Mouse (Mus musculus): ENCODE data around the gene Hoxa11. TPM values are rescaled to one million over a fixed set of nuclear protein-coding genes. Genes with fewer than 3 reads are reported as not detected.

Hoxa11 gene
- polyA plus RNA-seq, 1 experiment from 2014 or later = not detected

DNA sequence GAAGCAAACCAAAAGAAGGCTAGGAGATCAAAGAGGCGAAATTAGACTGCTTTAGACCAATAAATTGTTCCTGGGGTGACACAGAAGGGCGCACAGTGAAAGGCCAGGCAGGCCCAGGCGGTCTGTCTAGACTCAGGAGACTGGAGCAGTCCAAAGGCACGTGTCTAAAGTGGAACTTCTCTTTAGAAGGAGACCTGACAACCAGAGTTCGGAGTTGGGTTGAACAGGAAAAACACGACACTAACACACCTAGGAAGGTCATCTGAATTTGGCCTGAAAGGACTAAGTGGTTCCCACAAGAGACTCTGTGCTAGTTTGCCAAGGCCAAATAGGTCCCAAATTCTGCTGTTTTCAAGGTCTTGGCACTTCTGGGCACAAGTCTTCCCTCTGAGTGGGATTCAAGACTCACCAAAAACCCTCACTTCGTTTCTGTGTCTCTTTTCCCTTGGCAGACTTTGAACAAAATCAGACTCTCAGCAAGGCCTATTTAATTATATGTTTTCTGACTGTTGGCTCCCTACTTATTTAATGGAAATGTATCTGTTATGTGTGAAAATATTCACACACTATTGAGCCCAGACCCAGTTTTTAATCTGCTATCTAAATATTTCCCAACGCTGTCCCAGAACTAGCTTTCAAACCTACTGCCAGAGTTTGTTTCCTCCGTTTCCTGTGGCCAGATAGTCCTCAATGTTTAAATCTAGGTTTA, 26.2 kb downstream of the Hoxa11 start:
- no peaks in the 10 kb centered on the region for H3K9me3 ChIP-seq (ENCODE audit: control insufficient read depth, low read length)
- H3K9ac ChIP-seq (ENCODE audit: low read length) = no peak overlapping the region
- WGBS = 28% methylated on average over 9 of the region's 9 CpGs
- no peak overlapping the region for H3K4me2 ChIP-seq (ENCODE audit: low read length)
- H3K4me3 ChIP-seq (ENCODE audit: control insufficient read depth in 1 of 2, insufficient read depth in 1 of 2, low read depth in 1 of 2, low read length in 2 of 2) = no peak overlapping the region
- peaks cover 2 to 14% of the 10 kb centered on the region in 2 experiments; a peak in 1 of 4 replicates for H3K4me1 ChIP-seq (ENCODE audit: control insufficient read depth in 2 of 2, insufficient read depth in 2 of 2, low read length in 2 of 2)
- peaks cover 100% of the 10 kb centered on the region for H3K27me3 ChIP-seq (ENCODE audit: control insufficient read depth, insufficient read depth, low read length)
- no peak for ATAC-seq (ENCODE audit: insufficient number of reproducible peaks, insufficient read depth, low FRiP score, low read depth)
- H3K36me3 ChIP-seq (ENCODE audit: control insufficient read depth, insufficient read depth, low read length) = no peaks in the 10 kb centered on the region
- no peak overlapping the region for H3K27ac ChIP-seq (replicated peaks in 1 of 2; ENCODE audit: control insufficient read depth in 1 of 2, insufficient read depth in 1 of 2, low read depth in 2 of 2, low read length in 2 of 2)

- Histone ChIP-seq H3K4me3 (ENCODE audit: control insufficient read depth in 1 of 2, insufficient read depth in 1 of 2, low read depth in 1 of 2, low read length in 2 of 2) (no peak overlapping the region), H3K27ac (replicated peaks in 1 of 2; ENCODE audit: control insufficient read depth in 1 of 2, insufficient read depth in 1 of 2, low read depth in 2 of 2, low read length in 2 of 2) (no peak overlapping the region), H3K27me3 (ENCODE audit: control insufficient read depth, insufficient read depth, low read length) (peaks cover 100% of the 10 kb centered on the region), H3K4me2 (ENCODE audit: low read length) (no peak overlapping the region), H3K4me1 (ENCODE audit: control insufficient read depth in 2 of 2, insufficient read depth in 2 of 2, low read length in 2 of 2) (peaks cover 2 to 14% of the 10 kb centered on the region in 2 experiments; a peak in 1 of 4 replicates), H3K9me3 (ENCODE audit: control insufficient read depth, low read length) (no peaks in the 10 kb centered on the region), H3K36me3 (ENCODE audit: control insufficient read depth, insufficient read depth, low read length) (no peaks in the 10 kb centered on the region), H3K9ac (ENCODE audit: low read length) (no peak overlapping the region)
- 11% methylated on average over 14 of the region's 14 CpGs for WGBS
- ATAC-seq (ENCODE audit: insufficient number of reproducible peaks, insufficient read depth, low FRiP score, low read depth) = no peak
These were observed 26.9 kb downstream of the Hoxa11 start for GRCm38 (mm10) chr6:52218643-52219215.

GRCm38 (mm10) chr6:52217895-52218642, 27.5 kb downstream of the Hoxa11 start:
- Histone ChIP-seq H3K4me3 (ENCODE audit: control insufficient read depth in 1 of 2, insufficient read depth in 1 of 2, low read depth in 1 of 2, low read length in 2 of 2) (peak overlapping the region in 1 of 2 experiments; percentile 24; a peak in 1 of 4 replicates), H3K27me3 (ENCODE audit: control insufficient read depth, insufficient read depth, low read length) (peaks cover 100% of the 10 kb centered on the region), H3K4me2 (ENCODE audit: low read length) (0 out of 2 replicates have a peak overlapping the region, but pooled peaks have one; percentile 45), H3K36me3 (ENCODE audit: control insufficient read depth, insufficient read depth, low read length) (no peaks in the 10 kb centered on the region), H3K9me3 (ENCODE audit: control insufficient read depth, low read length) (no peaks in the 10 kb centered on the region), H3K4me1 (ENCODE audit: control insufficient read depth in 2 of 2, insufficient read depth in 2 of 2, low read length in 2 of 2) (peaks cover 2 to 17% of the 10 kb centered on the region in 2 experiments; a peak in 1 of 4 replicates), H3K27ac (replicated peaks in 1 of 2; ENCODE audit: control insufficient read depth in 1 of 2, insufficient read depth in 1 of 2, low read depth in 2 of 2, low read length in 2 of 2) (no peak overlapping the region), H3K9ac (ENCODE audit: low read length) (no peak overlapping the region)
- no peak for ATAC-seq (ENCODE audit: insufficient number of reproducible peaks, insufficient read depth, low FRiP score, low read depth)
- WGBS = 5% methylated on average over 23 of the region's 23 CpGs

DNA sequence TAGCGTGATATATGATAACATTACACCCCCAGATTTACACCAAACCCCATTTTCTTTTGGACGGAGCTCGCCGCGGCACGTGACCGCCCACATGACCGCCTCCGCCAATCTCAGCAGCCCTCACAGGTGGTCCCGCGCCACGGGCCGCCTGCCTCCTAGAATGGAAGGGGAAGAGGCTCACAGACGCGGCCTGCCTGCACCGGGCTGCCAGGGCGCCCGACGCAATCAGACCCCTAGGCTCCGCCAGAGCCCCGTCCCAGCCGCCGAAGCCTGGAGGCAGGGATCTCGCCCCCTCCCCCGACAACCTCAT, 28.2 kb downstream of the Hoxa11 start:
- Histone ChIP-seq H3K36me3 (ENCODE audit: control insufficient read depth, insufficient read depth, low read length) (no peaks in the 10 kb centered on the region), H3K9ac (ENCODE audit: low read length) (no peak overlapping the region), H3K27ac (replicated peaks in 1 of 2; ENCODE audit: control insufficient read depth in 1 of 2, insufficient read depth in 1 of 2, low read depth in 2 of 2, low read length in 2 of 2) (no peak overlapping the region), H3K4me1 (ENCODE audit: control insufficient read depth in 2 of 2, insufficient read depth in 2 of 2, low read length in 2 of 2) (peaks cover 2 to 20% of the 10 kb centered on the region in 2 experiments; a peak in 1 of 4 replicates), H3K4me2 (ENCODE audit: low read length) (peak overlapping the region; percentile 45), H3K9me3 (ENCODE audit: control insufficient read depth, low read length) (no peaks in the 10 kb centered on the region), H3K4me3 (ENCODE audit: control insufficient read depth in 1 of 2, insufficient read depth in 1 of 2, low read depth in 1 of 2, low read length in 2 of 2) (peak overlapping the region; percentile 4 to 24; a peak in 3 of 4 replicates), H3K27me3 (ENCODE audit: control insufficient read depth, insufficient read depth, low read length) (peaks cover 100% of the 10 kb centered on the region)
- ATAC-seq (ENCODE audit: insufficient number of reproducible peaks, insufficient read depth, low FRiP score, low read depth) = no peak
- under 1% methylated on average over 25 of the region's 25 CpGs for WGBS

GRCm38 (mm10) chr6:52216691-52217458, 28.7 kb downstream of the Hoxa11 start:
- H3K9me3 ChIP-seq (ENCODE audit: control insufficient read depth, low read length) = no peaks in the 10 kb centered on the region
- ATAC-seq (ENCODE audit: insufficient number of reproducible peaks, insufficient read depth, low FRiP score, low read depth) = no peak
- H3K36me3 ChIP-seq (ENCODE audit: control insufficient read depth, insufficient read depth, low read length) = no peaks in the 10 kb centered on the region
- no peak overlapping the region for H3K9ac ChIP-seq (ENCODE audit: low read length)
- H3K27me3 ChIP-seq (ENCODE audit: control insufficient read depth, insufficient read depth, low read length) = peaks cover 100% of the 10 kb centered on the region
- peaks cover 2 to 19% of the 10 kb centered on the region in 2 experiments; a peak in 1 of 4 replicates for H3K4me1 ChIP-seq (ENCODE audit: control insufficient read depth in 2 of 2, insufficient read depth in 2 of 2, low read length in 2 of 2)
- no peak overlapping the region for H3K27ac ChIP-seq (replicated peaks in 1 of 2; ENCODE audit: control insufficient read depth in 1 of 2, insufficient read depth in 1 of 2, low read depth in 2 of 2, low read length in 2 of 2)
- WGBS = 3% methylated on average over 60 of the region's 60 CpGs
- H3K4me2 ChIP-seq (ENCODE audit: low read length) = peak overlapping the region; percentile 45
- peak overlapping the region; percentile 4 to 24; a peak in 3 of 4 replicates for H3K4me3 ChIP-seq (ENCODE audit: control insufficient read depth in 1 of 2, insufficient read depth in 1 of 2, low read depth in 1 of 2, low read length in 2 of 2)

DNA sequence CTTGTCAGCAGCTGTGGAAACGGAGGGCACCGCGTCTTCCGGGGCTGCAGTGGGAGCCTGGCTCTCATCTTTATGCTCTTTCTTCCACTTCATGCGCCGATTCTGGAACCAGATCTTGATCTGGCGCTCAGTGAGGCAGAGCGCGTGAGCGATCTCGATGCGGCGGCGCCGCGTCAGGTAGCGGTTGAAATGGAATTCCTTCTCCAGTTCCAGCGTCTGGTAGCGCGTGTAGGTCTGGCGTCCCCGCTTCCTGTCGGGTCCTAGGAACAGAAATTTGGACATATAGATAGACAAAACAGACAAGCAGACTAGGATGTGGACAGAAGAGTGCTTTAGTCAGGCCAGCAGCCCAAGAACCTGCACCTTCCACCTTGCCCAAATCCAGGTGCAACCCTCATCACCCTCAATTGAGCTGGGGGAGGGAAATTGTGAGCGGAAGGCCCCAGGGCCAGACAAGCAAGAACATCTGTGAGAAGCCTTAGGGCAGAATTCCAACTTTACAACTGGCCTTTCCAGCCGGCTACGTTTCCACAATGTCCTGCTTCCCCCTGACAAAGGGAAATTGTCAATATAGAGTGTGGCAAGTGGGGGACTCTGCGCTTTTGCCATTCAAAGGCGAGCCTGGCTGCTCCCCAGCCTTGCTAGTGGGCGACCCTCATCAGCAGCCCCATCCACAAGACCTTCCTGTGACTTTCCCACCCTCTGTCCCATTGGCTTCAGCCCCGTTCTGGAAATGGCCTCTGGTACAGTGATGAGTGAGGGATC, 29.7 kb downstream of the Hoxa11 start:
- Histone ChIP-seq H3K9ac (ENCODE audit: low read length) (no peak overlapping the region), H3K4me3 (ENCODE audit: control insufficient read depth in 1 of 2, insufficient read depth in 1 of 2, low read depth in 1 of 2, low read length in 2 of 2) (no peak overlapping the region), H3K9me3 (ENCODE audit: control insufficient read depth, low read length) (no peaks in the 10 kb centered on the region), H3K27me3 (ENCODE audit: control insufficient read depth, insufficient read depth, low read length) (peaks cover 100% of the 10 kb centered on the region), H3K27ac (replicated peaks in 1 of 2; ENCODE audit: control insufficient read depth in 1 of 2, insufficient read depth in 1 of 2, low read depth in 2 of 2, low read length in 2 of 2) (no peak overlapping the region), H3K36me3 (ENCODE audit: control insufficient read depth, insufficient read depth, low read length) (no peaks in the 10 kb centered on the region), H3K4me1 (ENCODE audit: control insufficient read depth in 2 of 2, insufficient read depth in 2 of 2, low read length in 2 of 2) (peaks cover 3 to 14% of the 10 kb centered on the region in 2 experiments; a peak in 2 of 4 replicates), H3K4me2 (ENCODE audit: low read length) (no peak overlapping the region)
- WGBS = 1% methylated on average over 30 of the region's 30 CpGs
- no peak for ATAC-seq (ENCODE audit: insufficient number of reproducible peaks, insufficient read depth, low FRiP score, low read depth)
